Mouse (Mus musculus) testis, adult 2 months (tissue): ENCODE data around the gene Pnmt.

Experiments
- CTCF ChIP-seq: fragments of 200-500 bp; IDR thresholded peaks from 2 replicates; pipeline ENCODE4 v1.5.1; 2012; ENCODE audit warnings: low read depth, mild to moderate bottlenecking, inconsistent platforms, low read length, moderate library complexity; ENCODE audit not compliant: control insufficient read depth, insufficient read depth, insufficient replicate concordance
- POLR2A ChIP-seq: fragments of 200-500 bp; IDR thresholded peaks from 2 replicates; pipeline ENCODE4 v1.6.1; 2012; ENCODE audit warnings: low read depth, mild to moderate bottlenecking, inconsistent platforms, low read length, moderate library complexity; ENCODE audit not compliant: control insufficient read depth

DNA sequence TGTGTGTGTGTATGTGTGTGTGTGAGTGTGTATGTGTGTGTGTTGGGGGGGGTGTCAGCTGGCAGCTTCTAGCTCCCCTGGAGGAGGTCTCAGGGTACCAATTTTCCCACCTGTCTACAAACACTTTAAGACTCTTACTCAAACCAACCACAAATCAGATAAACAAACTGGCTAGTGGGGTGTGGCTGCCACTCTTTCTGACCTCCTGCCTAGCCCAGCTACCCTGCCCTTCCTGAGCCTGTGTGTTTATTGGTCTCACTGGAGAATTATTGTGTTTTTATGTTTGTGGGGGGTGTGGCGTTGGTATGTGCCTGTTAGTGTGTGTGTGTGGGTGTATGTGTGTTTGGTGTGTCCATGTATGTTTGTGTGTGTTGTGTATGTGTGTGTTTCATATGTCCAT is 30.8 kb downstream of the Pnmt start:
- no peak for TF ChIP-seq POLR2A
- TF ChIP-seq CTCF, result no peak
